Mouse (Mus musculus) ES-Bruce4 (cell line): ENCODE results near the gene Atf2.

ENCODE experiments used
- CTCF ChIP-seq: IDR thresholded peaks from one replicate; pipeline ENCODE4 v1.8.1; 2011; ENCODE audit warnings: low read depth, low read length
- EP300 ChIP-seq: IDR thresholded peaks from 2 replicates; pipeline ENCODE4 v1.6.1; 2011; ENCODE audit warnings: low read depth, low read length; ENCODE audit not compliant: insufficient read depth
- POLR2A ChIP-seq: IDR thresholded peaks from one replicate; pipeline ENCODE4 v1.8.1; 2011; ENCODE audit warnings: low read length; ENCODE audit not compliant: insufficient read depth

GRCm38 (mm10) chr2:73779016-73779595 lies 113.3 kb downstream of the Atf2 start:
- TF ChIP-seq EP300 (no peak), POLR2A (no peak), CTCF (no peak)
